Mouse (Mus musculus) thymus, postnatal 25 days (tissue): ENCODE data around the gene Gm49384.

Source experiments
- DNase-seq: peaks from one replicate; pipeline ENCODE4 v3.0.0; 2022

The Gm49384 gene

DNA sequence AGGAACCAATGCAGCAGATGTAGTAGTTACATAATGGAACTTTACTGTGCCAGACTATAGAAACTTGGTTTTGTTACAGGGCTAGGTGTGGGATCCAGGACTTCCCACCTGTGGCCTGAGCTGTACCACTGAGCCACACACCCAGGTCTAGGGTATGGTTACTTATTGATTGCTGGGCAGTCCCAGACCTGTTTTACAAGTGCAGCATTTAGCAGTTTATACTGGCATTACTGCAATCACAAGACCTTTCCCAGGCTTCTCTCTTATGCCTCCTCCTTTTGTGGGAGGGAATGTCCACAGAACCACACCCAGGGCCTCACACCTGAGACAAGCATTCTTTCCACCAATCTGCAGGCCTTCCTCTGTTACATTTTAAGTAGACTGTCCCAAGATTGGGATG lies 5.1 kb downstream of the Gm49384 start:
- no peak for DNase-seq

DNA sequence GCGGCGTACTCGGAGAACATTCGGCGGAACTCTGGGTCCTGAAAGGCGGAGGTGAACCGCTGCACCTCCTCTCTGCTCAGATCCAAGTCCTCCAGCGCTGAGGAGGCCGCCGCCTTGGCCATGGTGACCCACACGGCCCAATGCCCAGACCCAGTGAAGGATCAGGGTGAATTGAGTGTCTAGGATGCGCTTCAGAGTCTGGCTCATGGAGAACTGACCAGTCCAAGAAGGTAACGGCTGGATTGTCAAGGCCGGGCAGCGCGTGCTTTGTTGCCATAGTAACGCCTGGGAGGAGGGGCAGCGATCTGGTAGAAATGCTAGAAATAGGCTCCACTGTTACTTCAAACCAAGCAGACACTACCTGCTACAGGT lies 5.9 kb downstream of the Gm49384 start, which contains the start of gene Dnaaf2:
Dnaaf2 (minus strand) TSS at position 266 of the 372 bp plus-strand sequence.
- DNase-seq = no peak

DNA sequence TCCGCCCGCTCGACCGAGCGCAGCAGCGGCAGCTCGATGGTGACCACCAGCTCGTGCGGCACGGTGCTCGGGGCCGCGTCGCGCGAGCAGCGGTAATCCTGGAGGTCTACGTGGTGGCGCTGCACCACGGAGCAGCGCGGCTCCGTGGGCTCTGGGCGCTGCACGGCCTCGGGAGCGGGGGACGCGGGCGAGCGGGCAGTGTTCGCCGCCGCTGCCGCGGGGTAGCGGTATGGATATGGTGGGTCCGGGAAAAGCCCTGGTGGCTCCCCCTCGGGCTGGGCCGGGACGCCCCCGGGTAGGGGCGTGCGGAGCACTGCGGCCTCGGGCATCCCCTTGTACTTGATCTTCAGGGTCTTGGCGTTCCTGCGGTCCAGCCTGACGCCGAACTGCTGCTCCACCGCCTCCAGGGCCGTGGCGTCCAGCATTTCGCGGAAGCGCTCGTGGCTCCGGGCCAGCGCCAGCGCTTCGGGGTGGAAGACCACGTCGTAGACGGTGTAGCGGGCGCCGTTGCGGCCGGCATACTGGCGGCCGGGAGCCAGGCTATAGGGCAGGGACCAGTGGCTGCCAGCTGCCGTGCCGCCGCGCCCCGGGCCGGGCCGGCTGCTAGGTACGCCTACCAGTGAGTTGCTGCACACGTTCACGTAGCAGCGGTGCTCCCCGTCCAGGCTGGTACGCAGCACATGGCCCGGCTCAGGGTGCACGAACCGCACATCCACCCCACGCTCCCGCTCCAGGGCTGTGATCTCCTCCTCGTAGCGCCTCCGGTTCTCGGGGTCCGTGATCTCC lies 6.5 kb downstream of the Gm49384 start:
- peak; percentile 61 for DNase-seq

DNA sequence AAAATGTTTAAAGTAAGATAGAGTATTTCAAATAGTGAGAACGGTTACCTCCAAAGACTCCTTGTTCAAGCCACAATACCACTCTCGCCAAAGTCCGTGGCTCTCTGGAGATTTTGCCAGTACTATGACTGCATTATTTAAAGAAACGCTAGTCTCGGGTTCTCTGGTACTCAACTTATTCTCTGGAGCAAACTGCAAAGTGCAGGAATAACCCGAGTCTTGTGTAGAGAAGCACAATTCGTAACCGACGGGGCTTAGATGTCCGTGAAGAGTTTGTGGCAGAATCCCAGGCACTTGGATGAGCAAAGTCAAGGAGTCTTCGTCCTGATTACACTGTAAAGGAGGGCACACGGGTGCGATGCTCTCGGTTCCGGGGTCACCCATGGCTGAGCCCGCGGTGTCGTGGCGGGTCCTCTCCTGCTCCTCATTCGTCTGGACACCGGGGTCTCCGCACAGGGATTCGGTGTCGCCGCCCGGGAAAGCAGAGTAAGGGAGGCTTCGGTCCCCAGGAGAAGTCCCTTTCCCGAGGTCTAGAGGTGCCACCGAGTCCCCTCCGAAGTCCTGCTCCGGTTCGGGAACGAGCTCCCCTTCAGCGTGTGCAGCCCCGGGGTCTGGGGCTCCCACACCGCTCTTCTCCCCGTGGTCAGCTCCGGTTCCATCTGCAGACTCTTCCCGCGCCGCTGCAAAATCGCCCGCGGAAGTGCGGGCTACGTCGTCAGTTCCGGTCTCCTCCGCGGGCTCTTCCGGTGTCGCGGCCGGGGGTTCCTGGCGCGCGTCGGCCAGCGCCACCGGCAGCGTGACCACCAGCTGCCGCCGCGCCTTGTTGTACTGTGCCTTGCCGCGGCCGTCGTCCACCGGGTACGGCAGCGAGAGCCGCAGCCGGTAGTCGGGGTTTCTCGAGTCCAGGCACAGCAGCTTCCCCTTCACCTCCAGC lies 7.4 kb downstream of the Gm49384 start, which contains the start of gene Gm49383:
Gm49383 (minus strand) TSS at position 661 of the 934 bp plus-strand sequence.
- peak; percentile 59 for DNase-seq

DNA sequence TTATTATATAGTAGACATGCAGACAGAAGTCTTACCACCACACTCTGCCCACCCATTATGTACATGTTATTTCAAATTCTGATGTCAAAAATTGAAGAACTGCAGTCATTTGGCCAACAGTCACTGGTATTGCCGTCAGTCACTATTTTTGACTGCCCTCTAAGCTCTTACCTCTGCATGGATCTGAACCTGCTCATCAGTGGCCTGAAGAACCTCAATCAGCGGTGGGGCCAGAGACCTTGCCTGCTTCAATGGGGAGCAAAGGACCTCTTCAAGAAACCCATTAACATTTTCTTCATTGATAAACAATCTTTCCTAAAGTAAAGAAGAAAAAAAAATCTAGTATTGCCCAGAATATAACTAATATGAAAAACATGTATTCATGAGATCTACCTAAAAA lies 11.4 kb downstream of the Gm49384 start:
- DNase-seq = no peak

DNA sequence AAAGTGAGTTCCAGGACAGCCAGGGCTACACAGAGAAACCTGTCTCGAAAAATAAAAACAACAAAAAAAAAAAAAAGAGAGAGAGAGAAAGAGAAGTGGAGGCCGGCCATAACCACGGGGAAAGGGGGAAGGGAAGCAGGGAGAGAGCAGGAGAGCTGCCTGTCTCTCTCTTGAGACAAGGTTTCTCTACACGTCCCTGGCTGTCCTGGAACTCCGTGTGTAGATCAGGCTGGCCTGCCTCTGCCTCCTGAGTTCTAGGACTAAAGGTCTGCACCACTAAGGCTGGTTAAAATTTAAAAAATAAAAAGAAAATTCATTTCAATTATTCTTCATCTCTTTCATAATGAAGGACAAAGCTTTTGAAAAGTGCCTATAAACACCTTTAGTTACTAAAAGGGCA lies 12.7 kb downstream of the Gm49384 start:
- DNase-seq = no peak

DNA sequence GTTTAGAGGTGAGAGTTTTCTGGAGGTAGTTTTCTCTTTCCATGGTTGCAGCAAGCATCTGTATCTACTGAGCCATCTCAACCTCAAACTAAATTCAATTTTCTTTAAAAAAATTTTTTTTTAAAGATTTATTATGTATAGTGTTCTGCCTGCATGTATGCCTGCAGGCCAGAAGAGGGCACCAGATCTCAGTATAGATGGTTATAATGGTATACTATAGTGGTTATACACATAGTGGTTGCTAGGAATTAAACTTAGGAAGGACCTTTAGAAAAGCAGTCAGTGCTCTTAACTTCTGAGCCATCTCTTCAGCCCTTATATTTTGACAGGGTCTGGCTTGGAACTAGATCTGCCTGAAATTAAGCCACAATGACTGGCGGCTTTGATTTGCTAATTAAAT lies 13.5 kb downstream of the Gm49384 start:
- DNase-seq = no peak

DNA sequence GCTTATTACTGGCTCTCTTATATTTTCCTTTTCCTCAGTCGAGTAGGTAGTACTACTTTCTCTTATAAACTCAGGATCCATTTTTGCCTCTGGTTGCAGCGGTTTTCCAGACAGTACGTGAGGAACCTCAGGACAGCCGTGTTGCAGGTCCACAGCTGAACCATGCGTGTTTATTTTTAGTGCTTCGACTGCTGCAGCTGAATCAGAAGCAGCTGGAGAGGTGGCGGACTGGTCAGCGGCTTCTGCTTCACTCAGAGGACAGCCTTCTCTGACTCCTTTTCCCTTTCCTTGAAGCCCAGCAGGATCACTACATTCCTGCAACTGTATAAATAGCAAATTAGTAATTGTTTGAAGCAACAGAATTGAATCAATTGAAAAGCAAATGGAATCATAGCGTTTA lies 14.0 kb downstream of the Gm49384 start:
- no peak for DNase-seq

DNA sequence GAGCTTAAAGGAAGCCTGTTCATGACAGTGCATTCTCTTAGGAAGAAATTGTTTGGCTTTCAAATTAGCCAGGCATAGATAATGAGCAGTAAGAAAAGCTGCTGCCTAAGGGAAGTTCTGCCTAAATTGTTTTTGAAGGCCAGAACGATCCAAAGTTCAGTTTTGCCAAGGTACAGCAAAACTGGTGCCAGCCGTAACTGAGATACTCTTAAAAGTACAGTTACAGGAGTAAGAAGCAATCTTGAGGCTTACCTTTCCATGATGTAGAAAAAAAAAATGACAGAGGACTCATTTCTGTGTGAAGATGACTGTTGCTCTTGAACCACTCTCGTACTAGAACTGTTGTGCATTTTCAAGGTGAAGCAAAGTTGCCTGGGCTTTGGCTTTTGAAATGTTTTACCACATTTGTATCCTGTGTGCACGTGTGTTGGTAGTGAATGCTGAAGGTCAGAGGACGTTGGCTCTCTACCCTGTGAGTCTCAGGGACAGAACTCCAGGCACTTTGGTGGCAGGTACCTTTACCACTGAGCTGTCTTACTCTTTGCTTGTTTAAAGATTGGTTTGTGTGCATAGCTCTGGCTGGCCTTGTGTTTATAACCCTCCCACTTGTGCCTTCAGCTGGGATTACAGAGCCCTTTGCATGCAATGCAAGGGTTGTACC lies 17.1 kb downstream of the Gm49384 start:
- no peak for DNase-seq

DNA sequence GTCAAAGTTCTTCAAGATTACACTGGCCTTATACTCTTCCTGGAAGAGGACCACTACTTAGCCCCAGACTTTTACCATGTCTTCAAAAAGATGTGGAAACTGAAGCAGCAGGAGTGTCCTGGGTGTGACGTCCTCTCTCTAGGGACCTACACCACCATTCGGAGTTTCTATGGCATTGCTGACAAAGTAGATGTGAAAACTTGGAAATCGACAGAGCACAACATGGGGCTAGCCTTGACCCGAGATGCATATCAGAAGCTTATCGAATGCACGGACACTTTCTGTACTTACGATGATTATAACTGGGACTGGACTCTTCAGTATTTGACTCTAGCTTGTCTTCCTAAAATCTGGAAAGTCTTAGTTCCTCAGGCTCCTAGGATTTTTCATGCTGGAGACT lies 18.7 kb downstream of the Gm49384 start:
- DNase-seq = no peak

DNA sequence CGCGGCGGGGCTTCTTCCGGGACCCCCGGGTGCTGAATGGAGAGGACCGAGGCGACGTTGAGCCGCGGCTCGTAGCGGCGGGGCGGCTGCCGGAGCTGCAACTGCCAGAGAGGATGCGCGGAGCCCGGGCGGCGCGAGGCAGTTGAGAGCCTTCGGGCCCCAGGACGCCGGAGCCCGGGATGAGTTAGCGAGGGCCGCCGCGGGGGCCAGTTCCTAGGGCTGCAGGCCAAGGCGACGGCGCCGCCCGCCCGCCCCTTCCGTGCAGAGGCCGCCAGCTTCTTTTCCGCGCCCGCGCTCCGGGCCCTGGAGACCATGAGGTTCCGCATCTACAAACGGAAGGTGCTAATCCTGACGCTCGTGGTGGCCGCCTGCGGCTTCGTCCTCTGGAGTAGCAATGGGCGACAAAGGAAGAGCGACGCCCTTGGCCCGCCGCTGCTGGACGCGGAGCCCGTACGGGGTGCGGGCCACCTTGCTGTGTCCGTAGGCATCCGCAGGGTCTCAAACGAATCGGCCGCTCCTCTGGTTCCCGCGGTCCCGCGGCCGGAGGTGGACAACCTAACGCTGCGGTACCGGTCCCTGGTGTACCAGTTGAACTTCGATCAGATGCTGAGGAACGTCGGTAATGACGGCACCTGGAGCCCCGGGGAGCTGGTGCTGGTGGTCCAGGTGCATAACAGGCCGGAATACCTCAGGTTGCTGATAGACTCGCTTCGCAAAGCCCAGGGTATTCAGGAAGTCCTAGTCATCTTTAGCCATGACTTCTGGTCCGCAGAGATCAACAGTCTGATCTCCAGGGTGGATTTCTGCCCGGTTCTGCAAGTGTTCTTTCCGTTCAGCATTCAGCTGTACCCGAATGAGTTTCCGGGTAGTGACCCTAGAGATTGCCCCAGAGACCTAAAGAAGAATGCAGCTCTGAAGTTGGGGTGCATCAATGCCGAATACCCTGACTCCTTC lies 19.4 kb downstream of the Gm49384 start:
- DNase-seq = no peak

DNA sequence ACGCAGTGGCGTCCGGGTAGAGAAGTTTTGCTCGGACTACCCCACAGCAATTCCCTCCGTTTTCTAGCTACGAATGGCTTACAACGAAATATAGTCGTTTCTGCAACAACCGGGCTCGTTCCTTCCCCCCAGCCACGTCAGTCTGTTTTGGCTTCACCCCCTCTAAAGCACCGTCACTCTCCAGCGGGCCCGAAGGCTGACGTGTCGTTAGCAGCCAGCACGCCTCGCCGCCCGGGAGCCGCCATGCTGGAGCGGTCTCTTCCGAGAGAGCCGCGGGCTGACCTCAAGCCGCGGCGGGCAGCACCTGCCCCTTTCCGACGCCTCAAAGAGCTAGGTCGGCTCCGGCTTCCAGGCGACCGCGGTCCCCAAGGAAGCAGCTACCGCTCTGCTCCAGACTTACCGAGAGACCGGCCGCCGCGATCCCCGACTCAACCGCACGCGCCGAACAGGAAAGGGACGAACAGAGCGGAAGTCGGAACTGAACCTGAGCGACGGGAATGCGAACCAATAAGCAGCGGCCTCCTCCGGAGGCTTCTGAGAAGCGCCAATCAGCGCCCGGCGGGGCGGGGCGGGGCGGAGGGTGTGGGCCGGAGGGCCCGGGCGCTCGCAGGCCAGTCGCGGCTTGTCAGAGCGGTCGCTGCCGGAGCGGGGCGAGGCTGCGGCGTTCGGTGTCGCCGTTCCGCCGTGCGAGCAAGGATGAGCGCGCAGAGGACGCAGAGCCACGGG lies 20.3 kb downstream of the Gm49384 start, which contains the start of the genes Rpl36al and Mgat2:
Rpl36al (minus strand) TSS at position 501 of the 726 bp plus-strand sequence.
Mgat2 (plus strand) TSS at position 575 of the 726 bp plus-strand sequence.
- DNase-seq = peak; percentile 99

DNA sequence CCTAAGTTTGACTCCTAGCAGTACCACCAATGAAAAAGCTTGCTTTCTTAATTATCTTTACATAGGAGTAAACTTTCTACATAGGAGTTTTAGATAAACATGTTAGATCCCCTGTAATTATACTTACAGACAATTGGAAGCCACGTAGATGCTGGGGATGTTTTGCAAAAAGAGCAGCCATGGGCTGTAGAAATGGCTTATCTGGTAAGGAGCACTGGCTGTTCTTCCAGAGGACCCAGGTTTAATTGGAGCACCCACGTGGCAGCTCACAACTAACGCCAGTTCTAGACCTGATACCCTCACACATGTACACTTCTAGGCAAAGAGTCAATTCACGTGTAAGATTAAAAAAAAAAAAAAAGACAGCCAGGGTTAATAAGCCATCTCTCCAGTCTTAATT lies 22.3 kb downstream of the Gm49384 start:
- DNase-seq = no peak

DNA sequence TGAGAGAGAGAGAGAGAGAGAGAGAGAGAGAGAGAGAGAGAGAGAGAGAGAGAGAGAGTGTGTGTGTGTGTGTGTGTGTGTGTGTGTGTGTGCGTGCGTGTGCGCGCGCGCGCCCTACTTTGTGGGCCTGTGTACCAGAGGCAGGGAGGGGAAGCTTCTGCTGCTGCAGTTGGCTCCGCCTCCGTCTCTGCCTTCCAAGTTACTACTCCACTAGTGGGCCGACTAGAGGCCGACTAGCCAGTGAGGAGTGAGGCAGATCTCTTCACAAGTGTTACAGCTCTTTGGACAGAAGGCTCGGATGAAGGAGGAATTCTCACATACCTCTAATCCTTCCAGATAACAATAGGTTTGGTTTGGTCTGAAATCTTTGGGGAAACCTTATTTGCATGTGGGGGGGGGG lies 24.7 kb downstream of the Gm49384 start:
- DNase-seq = no peak

DNA sequence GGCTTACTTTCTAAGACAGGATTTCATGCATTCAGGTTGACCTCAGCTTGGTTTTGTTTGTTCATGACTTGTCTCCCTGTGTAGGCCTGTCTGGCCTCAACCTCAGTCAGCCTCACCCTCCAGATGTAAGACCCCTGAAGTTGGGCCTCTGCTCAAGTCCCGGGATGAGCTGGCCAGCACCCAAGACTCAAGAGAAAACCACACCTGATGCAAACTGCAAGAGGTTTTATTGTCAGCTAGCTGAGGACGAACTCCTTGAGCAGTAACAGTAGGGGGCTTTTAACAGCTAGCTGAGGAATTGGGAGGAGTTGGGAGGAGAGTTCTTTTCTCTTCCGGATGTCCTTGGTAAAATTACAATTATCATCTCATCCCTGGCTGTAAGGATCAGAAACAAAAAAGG lies 26.5 kb downstream of the Gm49384 start:
- DNase-seq = no peak

DNA sequence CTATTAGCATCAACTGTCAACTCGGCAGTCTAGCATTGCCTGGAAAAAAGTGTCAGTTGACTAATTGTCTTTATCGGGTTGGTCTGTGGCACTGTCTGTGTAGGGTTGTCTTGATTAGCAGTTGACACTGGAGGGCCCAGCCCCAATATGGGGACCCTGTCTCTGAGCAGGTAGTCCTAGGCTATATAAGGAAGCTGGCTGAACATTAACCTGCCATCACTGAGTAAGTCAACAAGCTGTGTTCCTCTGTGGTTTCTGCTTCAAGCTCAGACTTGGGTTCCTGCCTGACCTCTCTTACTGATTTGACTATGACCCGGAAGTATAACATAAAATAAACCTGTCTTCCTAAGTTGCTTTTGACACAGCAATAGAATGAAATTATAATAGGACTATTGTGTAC lies 28.1 kb downstream of the Gm49384 start:
- no peak for DNase-seq

DNA sequence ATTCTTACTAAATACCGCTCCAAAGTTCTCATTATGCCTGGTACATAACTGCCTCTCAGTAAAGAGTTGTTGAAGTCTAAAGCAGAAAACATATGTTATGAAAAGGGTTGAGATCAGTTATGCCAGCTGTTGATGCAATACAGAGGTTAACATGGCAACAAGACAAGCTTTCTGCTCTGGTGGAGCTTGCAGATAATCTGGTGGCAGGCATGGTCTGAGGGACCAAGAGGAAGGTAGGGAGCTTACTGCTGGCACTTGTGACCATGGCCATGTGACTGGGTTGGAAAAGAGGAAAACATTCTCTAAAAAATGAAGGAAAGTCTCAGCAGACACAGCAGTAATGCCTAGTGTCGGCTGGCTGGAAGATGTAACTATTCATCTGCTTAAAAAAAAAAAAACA lies 32.8 kb downstream of the Gm49384 start:
- no peak for DNase-seq

DNA sequence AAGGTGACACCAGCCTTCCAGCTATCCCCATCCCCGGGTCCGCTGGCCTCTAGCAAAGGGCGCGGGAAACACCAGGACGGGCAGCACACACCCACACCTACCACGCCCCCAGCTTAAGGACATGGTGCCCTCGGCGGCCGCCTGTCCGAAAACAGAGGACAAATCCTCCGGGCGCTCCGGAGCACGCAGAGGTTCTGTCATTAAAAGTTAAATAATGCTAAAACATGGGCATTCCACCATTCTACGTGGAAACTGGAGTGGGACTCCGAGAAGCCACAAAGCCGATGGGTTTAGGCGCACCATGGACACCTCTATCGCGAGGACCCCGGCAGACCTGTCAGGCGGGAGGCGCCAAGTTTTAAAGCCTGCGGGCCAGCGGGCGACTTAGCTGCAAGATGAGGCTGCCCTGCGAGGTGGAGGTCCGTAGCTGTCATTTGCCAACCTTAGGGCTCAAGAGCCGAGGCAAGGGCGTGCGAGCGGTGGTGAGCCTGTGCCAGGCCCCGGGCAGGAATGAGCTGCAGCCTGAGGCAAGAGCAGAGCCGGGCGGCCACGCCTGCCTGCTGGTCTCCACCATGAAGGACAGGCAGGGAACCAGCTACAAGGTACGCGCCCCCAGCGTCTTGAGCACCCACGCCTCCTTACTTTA lies 35.5 kb downstream of the Gm49384 start, which contains the start of gene Lrr1:
Lrr1 (plus strand) TSS at position 354 of the 646 bp plus-strand sequence.
- DNase-seq = peak; percentile 87

DNA sequence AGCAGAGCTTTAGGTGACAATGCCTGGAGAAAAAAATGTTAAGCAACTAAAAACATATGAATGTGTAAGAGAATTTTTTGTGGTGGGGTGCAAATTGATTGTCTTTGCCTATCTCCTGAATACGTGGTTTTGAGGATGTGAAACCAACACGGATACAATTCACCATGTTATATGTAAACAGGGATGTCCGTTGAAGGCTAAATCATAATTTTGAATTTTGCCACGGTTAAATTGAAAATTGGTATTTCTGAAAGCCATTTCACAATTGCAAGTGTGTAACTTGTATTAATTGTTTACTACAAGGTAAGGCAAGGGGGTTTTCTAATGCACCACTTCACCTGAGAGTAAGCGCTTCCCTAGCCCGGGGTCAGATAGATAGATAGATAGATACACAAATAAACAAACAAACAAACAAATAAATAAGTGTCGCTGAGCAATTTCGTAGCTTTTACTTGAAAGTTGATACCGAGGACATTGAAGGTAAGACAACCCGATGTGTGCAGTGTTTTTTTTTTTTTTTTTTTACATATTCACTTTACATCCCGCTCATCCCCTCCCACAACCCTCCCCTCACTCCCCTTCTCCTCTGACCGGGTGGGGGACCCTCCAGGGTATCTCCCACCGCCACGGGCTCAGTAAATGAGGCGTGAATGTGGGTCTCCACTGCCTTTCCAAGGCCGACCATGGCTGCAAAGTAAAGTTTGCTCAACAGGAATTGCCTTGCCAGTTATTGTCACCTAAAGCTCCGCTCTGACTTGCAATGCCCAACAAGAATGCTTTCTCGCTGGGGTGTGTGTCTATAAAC lies 36.2 kb downstream of the Gm49384 start:
- DNase-seq = no peak
